Mouse (Mus musculus): ENCODE data around the gene Gm36176.

Gm36176 gene

GRCm38 (mm10) chr10:77880305-77880704, 33.7 kb downstream of the Gm36176 start:
- DNase-seq (ENCODE audit: low spot score in 2 of 2) = peak; percentile 13 to 17

DNA sequence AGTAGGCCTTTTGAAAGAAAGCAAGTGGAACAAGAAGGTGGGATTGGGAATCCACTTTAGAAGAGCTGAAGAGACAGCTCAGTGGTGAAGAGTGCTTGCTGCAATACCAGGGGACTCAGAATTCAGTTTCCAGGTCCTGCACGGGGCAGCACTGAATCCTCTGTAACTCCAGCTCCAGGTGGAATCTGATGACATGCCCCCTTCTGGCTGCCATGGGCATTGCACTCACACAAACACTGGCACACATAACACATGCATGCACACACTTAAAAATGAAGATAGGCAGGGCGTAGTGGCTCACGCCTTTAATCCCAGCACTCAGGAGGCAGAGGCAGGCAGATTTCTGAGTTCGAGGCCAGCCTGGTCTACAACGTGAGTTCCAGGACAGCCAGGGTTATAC, 36.0 kb downstream of the Gm36176 start:
- DNase-seq (ENCODE audit: low spot score in 2 of 2) = no peak

DNA sequence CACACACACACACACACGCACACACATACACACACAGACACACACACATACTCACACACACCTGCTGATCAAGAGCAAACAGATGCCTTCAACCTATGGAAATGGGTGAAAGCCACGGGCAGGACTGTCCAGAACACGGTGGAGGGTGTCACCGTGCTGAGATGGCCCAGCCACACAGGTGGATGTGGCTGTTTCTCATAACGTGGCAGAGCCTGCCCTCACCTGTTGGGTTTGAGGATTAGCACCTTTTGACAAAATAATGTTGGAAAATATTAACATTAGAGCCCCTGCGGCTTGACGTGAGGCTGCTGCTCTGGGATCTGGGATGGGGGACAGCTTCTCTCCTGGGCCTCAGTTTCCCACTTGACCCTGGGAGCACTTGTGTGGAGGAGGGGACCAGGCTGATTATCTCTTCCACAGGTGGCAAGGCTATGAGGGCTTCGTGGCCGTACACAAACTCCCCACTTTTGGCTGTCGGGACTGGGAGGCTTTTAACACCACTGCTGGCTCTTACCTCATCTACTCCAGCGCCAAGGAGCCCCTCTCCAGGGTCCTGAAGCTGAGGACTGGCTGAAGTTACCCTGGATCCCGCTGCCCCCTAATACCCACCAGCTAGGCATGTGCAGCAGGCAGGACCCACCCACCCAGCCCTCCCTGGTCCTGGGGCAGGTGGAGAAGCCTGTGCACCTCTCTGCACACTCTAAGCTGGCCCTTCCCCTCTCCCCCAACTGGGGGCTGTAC, 39.6 kb downstream of the Gm36176 start:
- no peak for DNase-seq (ENCODE audit: low spot score in 2 of 2)

DNA sequence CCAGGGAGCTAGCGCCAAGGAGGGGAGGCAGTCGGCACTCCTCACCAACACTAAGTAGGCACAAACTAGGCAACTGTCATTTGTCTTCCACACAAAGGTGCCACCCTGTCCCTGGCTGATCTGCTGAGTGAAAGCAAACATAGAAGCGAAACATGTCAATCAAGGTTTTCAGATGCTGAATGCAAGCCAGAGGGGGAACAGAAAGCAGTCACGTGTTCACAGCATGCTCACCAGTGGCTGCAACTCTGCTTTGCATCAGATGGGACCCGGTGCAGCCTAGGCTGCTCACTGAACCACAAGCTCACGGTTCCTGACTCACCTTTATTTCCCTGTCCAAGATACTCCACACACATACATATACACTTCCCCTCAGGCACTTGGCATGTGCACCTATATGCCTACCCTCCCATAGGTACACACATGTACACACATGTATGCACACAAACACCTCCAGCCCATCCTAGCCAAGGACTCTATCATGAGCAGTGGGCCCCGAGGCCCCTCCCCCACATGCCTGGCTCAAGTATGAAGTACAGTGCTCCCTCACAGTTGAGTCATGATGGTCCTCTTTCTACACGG, 44.5 kb downstream of the Gm36176 start:
- DNase-seq (ENCODE audit: low spot score in 2 of 2) = peak; percentile 31 to 32

DNA sequence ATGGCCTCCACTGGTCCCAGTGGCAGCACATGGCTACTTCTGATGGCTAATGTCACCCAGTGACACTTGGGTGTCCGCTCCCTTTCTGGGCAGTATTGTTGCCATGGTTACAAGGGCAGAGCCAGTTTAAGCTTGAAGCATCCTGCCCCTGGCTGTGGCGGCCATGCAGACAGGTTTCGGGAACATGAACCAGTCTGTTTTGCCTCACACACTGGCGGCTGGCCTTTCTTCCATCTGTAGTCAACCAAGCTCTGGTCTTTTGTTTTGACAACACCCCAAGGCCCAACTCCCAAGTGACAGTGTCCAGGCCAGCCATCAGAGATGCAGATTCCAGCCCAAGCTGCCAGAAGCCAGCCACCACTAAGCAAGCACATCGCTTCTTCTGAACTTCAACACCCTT, 49.0 kb downstream of the Gm36176 start:
- no peak for DNase-seq (ENCODE audit: low spot score in 2 of 2)
